Mouse (Mus musculus) testis, adult 10 weeks (tissue): ENCODE results near the gene Kcna2. TPM values are rescaled to one million over a fixed set of nuclear protein-coding genes. Genes with fewer than 3 reads are reported as not detected.

Experiments used
- polyA plus RNA-seq: library from polyadenylated mRNA; stranded (reverse); fragments of 350-450 nt; fragmentation: Illumina TruSeq; extraction: RNeasy Lipid Tissue Mini Kit (QIAGEN cat#74804); gene quantifications from one replicate; pipeline ENCODE4 v1.2.3, GENCODE M21; 2014; ENCODE audit warnings: low read depth, low replicate concordance

The Kcna2 gene
- 0.08 TPM for polyA plus RNA-seq

DNA sequence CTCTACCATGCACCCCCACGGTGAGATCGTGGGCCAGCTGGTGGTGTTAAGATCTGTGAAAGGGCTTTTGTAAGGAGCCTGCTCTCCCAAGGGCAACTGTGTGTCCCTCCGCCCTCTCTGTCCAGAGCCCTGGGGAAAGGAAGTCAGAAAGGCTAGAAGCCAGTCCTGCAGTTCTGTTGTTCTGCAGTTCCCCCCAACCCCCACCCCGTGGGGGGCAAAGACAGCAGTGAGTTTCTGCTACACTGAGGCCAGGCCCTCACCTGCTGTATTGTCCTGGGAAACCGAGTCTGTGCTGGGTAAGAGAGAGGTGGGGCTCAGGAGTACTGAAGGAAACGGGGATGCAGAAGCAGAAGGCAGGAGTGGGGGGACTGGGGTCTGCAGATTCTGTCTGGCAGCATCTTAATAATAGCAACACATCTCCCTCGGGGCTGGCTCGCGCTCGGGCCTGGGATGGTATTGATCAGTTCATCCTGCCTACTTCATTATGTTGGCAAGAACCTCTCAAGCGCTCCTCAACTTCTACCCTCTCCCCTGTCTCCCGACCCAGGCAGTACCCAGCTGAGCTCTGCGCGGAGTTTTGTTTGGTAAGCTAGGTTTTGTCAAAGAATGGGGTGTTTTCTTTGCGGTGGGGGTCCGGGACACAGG, at the start of gene Kcna2:
Gene Kcna2 (plus strand): TSS at position 336 of the 645 bp plus-strand sequence.

Other genes starting within 250 kb of the Kcna2 start
- not detected for gene Kcna3, start 65.0 kb upstream of the Kcna2 start, polyA plus RNA-seq
- gene Kcna10, start 81.9 kb downstream of the Kcna2 start, polyA plus RNA-seq: not detected
- not detected for gene Cym, start 120.6 kb downstream of the Kcna2 start, polyA plus RNA-seq
- not detected for gene A630076J17Rik, start 129.5 kb downstream of the Kcna2 start, polyA plus RNA-seq
- gene Prok1, start 138.6 kb downstream of the Kcna2 start, polyA plus RNA-seq: not detected
- 98.9 TPM for gene Lamtor5, start 177.7 kb downstream of the Kcna2 start, polyA plus RNA-seq
- 5.9 TPM for gene Slc16a4, start 190.1 kb downstream of the Kcna2 start, polyA plus RNA-seq
- gene Rbm15, start 232.5 kb downstream of the Kcna2 start, polyA plus RNA-seq: 9.2 TPM